Mouse (Mus musculus): Measurements from ENCODE around the gene H2-DMb2. TPM values are rescaled to one million over a fixed set of nuclear protein-coding genes. Genes with fewer than 3 reads are reported as not detected.

H2-DMb2 gene
- polyA plus RNA-seq, 1 experiment, result 38.9 TPM

- 90% methylated on average over 4 of the region's 4 CpGs for WGBS
- H3K27ac ChIP-seq (ENCODE audit: control insufficient read depth, insufficient read depth, low read depth, low read length, poor library complexity), result no peak overlapping the region
- H3K4me3 ChIP-seq (replicated peaks; ENCODE audit: control insufficient read depth, low read depth, low read length), result no peak overlapping the region
- H3K4me1 ChIP-seq (ENCODE audit: control insufficient read depth, insufficient read depth, low read length), result peaks cover 1% of the 10 kb centered on the region; the same call in 1 of the 2 replicates
- TF ChIP-seq CTCF (IDR thresholded peaks at IDR 0.05; ENCODE audit: control insufficient read depth, insufficient read depth, low read length) (no peak), POLR2A (IDR thresholded peaks at IDR 0.05; ENCODE audit: borderline replicate concordance, control insufficient read depth, low read depth, low read length) (no peak)
Measured at GRCm38 (mm10) chr17:34194723-34195122, 51.6 kb downstream of the H2-DMb2 start.

GRCm38 (mm10) chr17:34196491-34196890, 53.4 kb downstream of the H2-DMb2 start:
- H3K27ac ChIP-seq (ENCODE audit: control insufficient read depth, insufficient read depth, low read depth, low read length, poor library complexity), result peak overlapping the region; percentile 58
- H3K4me3 ChIP-seq (replicated peaks; ENCODE audit: control insufficient read depth, low read depth, low read length), result no peak overlapping the region
- WGBS, result 6% methylated on average over 12 of the region's 12 CpGs
- peak; percentile 23; the same call in 1 of the 2 replicates for TF ChIP-seq POLR2A (IDR thresholded peaks at IDR 0.05; ENCODE audit: borderline replicate concordance, control insufficient read depth, low read depth, low read length)
- TF ChIP-seq CTCF (IDR thresholded peaks at IDR 0.05; ENCODE audit: control insufficient read depth, insufficient read depth, low read length), result no peak
- peaks cover 1% of the 10 kb centered on the region; the same call in 1 of the 2 replicates for H3K4me1 ChIP-seq (ENCODE audit: control insufficient read depth, insufficient read depth, low read length)

GRCm38 (mm10) chr17:34196941-34197894, 54.1 kb downstream of the H2-DMb2 start, which contains the start of gene Psmb8:
Psmb8 (plus strand) TSS chr17:34197721.
- Histone ChIP-seq H3K4me3 (replicated peaks; ENCODE audit: control insufficient read depth, low read depth, low read length) (peak within 1 kb of the TSS; percentile 81), H3K27ac (ENCODE audit: control insufficient read depth, insufficient read depth, low read depth, low read length, poor library complexity) (peak within 1 kb of the TSS; percentile 84), H3K4me1 (ENCODE audit: control insufficient read depth, insufficient read depth, low read length) (peaks cover 2% of the 10 kb centered on the region; the same call in 1 of the 2 replicates)
- 8% methylated on average over 41 of the region's 41 CpGs for WGBS
- TF ChIP-seq POLR2A (IDR thresholded peaks at IDR 0.05; ENCODE audit: borderline replicate concordance, control insufficient read depth, low read depth, low read length), result peak; percentile 41; the same call in 1 of the 2 replicates
- no peak for TF ChIP-seq CTCF (IDR thresholded peaks at IDR 0.05; ENCODE audit: control insufficient read depth, insufficient read depth, low read length)

- TF ChIP-seq CTCF (IDR thresholded peaks at IDR 0.05; ENCODE audit: control insufficient read depth, insufficient read depth, low read length), result no peak
- TF ChIP-seq POLR2A (IDR thresholded peaks at IDR 0.05; ENCODE audit: borderline replicate concordance, control insufficient read depth, low read depth, low read length), result peak; percentile 68; the same call in 1 of the 2 replicates
- whole genome bisulfite sequencing, result under 1% methylated on average over 32 of the region's 32 CpGs
- H3K4me1 ChIP-seq (ENCODE audit: control insufficient read depth, insufficient read depth, low read length), result peaks cover 2% of the 10 kb centered on the region; the same call in 1 of the 2 replicates
- H3K27ac ChIP-seq (ENCODE audit: control insufficient read depth, insufficient read depth, low read depth, low read length, poor library complexity), result peak overlapping the region; percentile 84
- H3K4me3 ChIP-seq (replicated peaks; ENCODE audit: control insufficient read depth, low read depth, low read length), result peak overlapping the region; percentile 81
Measured at GRCm38 (mm10) chr17:34197904-34198520, 54.9 kb downstream of the H2-DMb2 start.

- no peak for TF ChIP-seq CTCF (IDR thresholded peaks at IDR 0.05; ENCODE audit: control insufficient read depth, insufficient read depth, low read length)
- TF ChIP-seq POLR2A (IDR thresholded peaks at IDR 0.05; ENCODE audit: borderline replicate concordance, control insufficient read depth, low read depth, low read length), result no peak
Measured at GRCm38 (mm10) chr17:34198521-34198912, 55.4 kb downstream of the H2-DMb2 start.

GRCm38 (mm10) chr17:34199050-34199619, 56.0 kb downstream of the H2-DMb2 start:
- TF ChIP-seq POLR2A (IDR thresholded peaks at IDR 0.05; ENCODE audit: borderline replicate concordance, control insufficient read depth, low read depth, low read length) (no peak), CTCF (IDR thresholded peaks at IDR 0.05; ENCODE audit: control insufficient read depth, insufficient read depth, low read length) (no peak)
- peak overlapping the region; percentile 81 for H3K4me3 ChIP-seq (replicated peaks; ENCODE audit: control insufficient read depth, low read depth, low read length)
- 20% methylated on average over 12 of the region's 12 CpGs for WGBS
- no peak overlapping the region for H3K27ac ChIP-seq (ENCODE audit: control insufficient read depth, insufficient read depth, low read depth, low read length, poor library complexity)
- H3K4me1 ChIP-seq (ENCODE audit: control insufficient read depth, insufficient read depth, low read length), result peaks cover 5% of the 10 kb centered on the region; the same call in 1 of the 2 replicates

More at GRCm38 (mm10) chr17:34198521-34198912, 55.4 kb downstream of the H2-DMb2 start:
- under 1% methylated on average over 11 of the region's 11 CpGs for WGBS
- peak overlapping the region; percentile 84 for H3K27ac ChIP-seq (ENCODE audit: control insufficient read depth, insufficient read depth, low read depth, low read length, poor library complexity)
- H3K4me3 ChIP-seq (replicated peaks; ENCODE audit: control insufficient read depth, low read depth, low read length), result peak overlapping the region; percentile 81
- peaks cover 2% of the 10 kb centered on the region; the same call in 1 of the 2 replicates for H3K4me1 ChIP-seq (ENCODE audit: control insufficient read depth, insufficient read depth, low read length)

- H3K4me3 ChIP-seq (replicated peaks; ENCODE audit: control insufficient read depth, low read depth, low read length), result no peak overlapping the region
- peaks cover 5% of the 10 kb centered on the region; the same call in 1 of the 2 replicates for H3K4me1 ChIP-seq (ENCODE audit: control insufficient read depth, insufficient read depth, low read length)
- TF ChIP-seq POLR2A (IDR thresholded peaks at IDR 0.05; ENCODE audit: borderline replicate concordance, control insufficient read depth, low read depth, low read length) (no peak), CTCF (IDR thresholded peaks at IDR 0.05; ENCODE audit: control insufficient read depth, insufficient read depth, low read length) (no peak)
- no peak overlapping the region for H3K27ac ChIP-seq (ENCODE audit: control insufficient read depth, insufficient read depth, low read depth, low read length, poor library complexity)
- 79% methylated on average over 10 of the region's 10 CpGs for WGBS
Measured at GRCm38 (mm10) chr17:34200047-34200446, 56.9 kb downstream of the H2-DMb2 start.
